In the genomic region with DNA sequence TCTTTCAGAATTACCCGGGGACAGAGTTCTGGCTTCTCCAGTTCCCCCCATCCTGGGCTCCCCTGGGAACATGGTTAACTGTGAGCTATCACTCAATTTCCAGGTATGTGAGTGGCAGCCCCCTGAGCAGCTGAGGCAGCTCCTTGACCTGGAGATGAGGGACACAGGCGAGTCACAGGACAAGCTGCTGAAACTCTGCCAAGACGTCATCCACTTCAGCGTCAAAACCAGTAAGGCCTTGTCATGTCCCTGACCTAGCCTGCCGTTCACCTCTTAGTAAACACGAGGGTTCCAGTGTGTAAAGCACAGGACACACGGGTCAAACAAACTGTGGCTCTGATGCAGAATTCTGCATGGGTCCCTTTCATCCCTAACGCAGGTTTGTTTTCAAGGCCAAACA, we compare ENCODE assay signal across 24 mouse cellular contexts. TPM values are rescaled to one million over a fixed set of nuclear protein-coding genes. Genes with fewer than 3 reads are reported as not detected.
A peak's percentile ranks its signal among the peaks of the same experiment; 100 is the strongest.
DNase-seq lines count a peak whose midpoint lies in the region; ATAC-seq lines count a peak whose summit lies in the region.
"Had no signal": no experiment of that assay in that cellular context is flagged by ENCODE, and none has a peak within 500 bp of the region (broad histone marks: within the 10 kb centered on the region; RNA-seq: fewer than 3 reads in every experiment).

No protein-coding gene starts in this region.

- H3K36me3 ChIP-seq in midbrain, embryonic 14.5 days (ENCODE audit: control insufficient read depth, insufficient read depth, low read length): no peaks in the 10 kb centered on the region
- H3K36me3 ChIP-seq in hindbrain, embryonic 13.5 days: no peaks in the 10 kb centered on the region
- H3K36me3 ChIP-seq: embryonic facial prominence, embryonic 13.5 days; forebrain, embryonic 12.5 days; forebrain, embryonic 15.5 days; heart, embryonic 13.5 days; hindbrain, embryonic 15.5 days had no signal

- H3K4me1 ChIP-seq in midbrain, embryonic 14.5 days (ENCODE audit: control insufficient read depth, insufficient read depth, low read length): peaks cover 11% of the 10 kb centered on the region
- H3K4me1 ChIP-seq in hindbrain, embryonic 13.5 days (replicated peaks): peaks cover 25% of the 10 kb centered on the region

- ATAC-seq in midbrain, embryonic 14.5 days (ENCODE audit: low FRiP score, low TSS enrichment): no peak
- ATAC-seq in hindbrain, embryonic 13.5 days (ENCODE audit: low FRiP score): no peak
- ATAC-seq: activated CD4-positive, CD25-positive, alpha-beta regulatory T cell, adult 4 months; forebrain, embryonic 15.5 days; intestine, postnatal 0 days had no signal

- no peak overlapping the region for H3K9ac ChIP-seq in midbrain, embryonic 14.5 days (replicated peaks; ENCODE audit: low read length)
- H3K9ac ChIP-seq in hindbrain, embryonic 13.5 days: no peak overlapping the region
- H3K9ac ChIP-seq: embryonic facial prominence, embryonic 13.5 days; forebrain, embryonic 12.5 days; forebrain, embryonic 15.5 days; heart, embryonic 13.5 days; hindbrain, embryonic 15.5 days had no signal

- no peaks in the 10 kb centered on the region for H3K27me3 ChIP-seq in midbrain, embryonic 14.5 days (ENCODE audit: control insufficient read depth, insufficient read depth, low read length)
- H3K27me3 ChIP-seq in hindbrain, embryonic 13.5 days: no peaks in the 10 kb centered on the region
- H3K27me3 ChIP-seq: embryonic facial prominence, embryonic 13.5 days; forebrain, embryonic 12.5 days; forebrain, embryonic 15.5 days; heart, embryonic 13.5 days; hindbrain, embryonic 15.5 days had no signal

- WGBS in midbrain, embryonic 14.5 days: 77% methylated on average over 8 of the region's 8 CpGs
- 70% methylated on average over 8 of the region's 8 CpGs for WGBS in hindbrain, embryonic 13.5 days

- no peak overlapping the region for H3K27ac ChIP-seq in midbrain, embryonic 14.5 days (replicated peaks; ENCODE audit: low read depth, low read length)
- H3K27ac ChIP-seq in hindbrain, embryonic 13.5 days: no peak overlapping the region
- H3K27ac ChIP-seq: embryonic facial prominence, embryonic 13.5 days; forebrain, embryonic 12.5 days; forebrain, embryonic 15.5 days; heart, embryonic 13.5 days; hindbrain, embryonic 15.5 days had no signal

- DNase-seq in adrenal gland, adult (ENCODE audit: inconsistent age in 2 of 2, low spot score in 1 of 2): peak; percentile 75 to 91
- DNase-seq in adrenal gland, postnatal 4 days (ENCODE audit: low spot score in 2 of 2): no peak
- DNase-seq in heart, postnatal 4 days: peak; percentile 13
- no peak for DNase-seq in heart, adult 11 months
- DNase-seq in adrenal gland, adult 2 months: peak; percentile 83
- DNase-seq in adrenal gland, postnatal 14 days: peak; percentile 63
- no peak for DNase-seq in midbrain, embryonic 14.5 days
- DNase-seq: cerebellum, adult 11 months; cerebellum, adult 2 months; cerebellum, adult 9-11 months; cerebellum, postnatal 25 days; gastrocnemius, postnatal 36 days; heart, postnatal 36 days; kidney, adult 2 months had no signal

- no peak overlapping the region for H3K4me2 ChIP-seq in midbrain, embryonic 14.5 days (ENCODE audit: low read length)
- no peak overlapping the region for H3K4me2 ChIP-seq in hindbrain, embryonic 13.5 days
- H3K4me2 ChIP-seq: embryonic facial prominence, embryonic 13.5 days; forebrain, embryonic 12.5 days; forebrain, embryonic 15.5 days; heart, embryonic 13.5 days; hindbrain, embryonic 15.5 days had no signal

- no peak overlapping the region for H3K4me3 ChIP-seq in midbrain, embryonic 14.5 days (replicated peaks; ENCODE audit: low read depth, low read length)
- no peak overlapping the region for H3K4me3 ChIP-seq in hindbrain, embryonic 13.5 days
- H3K4me3 ChIP-seq: embryonic facial prominence, embryonic 13.5 days; erythroblast, embryonic 14.5 days; forebrain, embryonic 12.5 days; forebrain, embryonic 15.5 days; heart, embryonic 13.5 days; hindbrain, embryonic 15.5 days had no signal

- H3K9me3 ChIP-seq in midbrain, embryonic 14.5 days (ENCODE audit: control insufficient read depth, low read length): no peaks in the 10 kb centered on the region
- H3K9me3 ChIP-seq in hindbrain, embryonic 13.5 days: no peaks in the 10 kb centered on the region
- H3K9me3 ChIP-seq: embryonic facial prominence, embryonic 13.5 days; forebrain, embryonic 12.5 days; forebrain, embryonic 15.5 days; heart, embryonic 13.5 days; hindbrain, embryonic 15.5 days had no signal

RNA-seq across cellular contexts. Expression of a gene that starts 31.9 kb away (rescaled TPM):
- total RNA-seq in adrenal gland, postnatal 4 days (2021): under 1 TPM; 0.45 to 0.82 TPM
- 1 to 10 TPM; 1.0 to 1.2 TPM for total RNA-seq in heart, postnatal 4 days (2021)
- under 1 TPM in 1 of 2 experiments, not detected in 1; 0.29 TPM for total RNA-seq in adrenal gland, adult 2 months (2021)
- 0.02 TPM in 1 of 2 replicates, not detected in the other for polyA plus RNA-seq in adrenal gland, adult 2 months (2012; rRNA removed)
- 0.11 TPM in 1 of 2 replicates, not detected in the other for total RNA-seq in adrenal gland, postnatal 14 days (2021)
- 0.13 and 0.32 TPM in 2 replicates for polyA plus RNA-seq in midbrain, embryonic 14.5 days (2014; fragmentation: Nextera tagmentation; extraction: Ambion mirVana)
- polyA plus RNA-seq in hindbrain, embryonic 13.5 days (2015; fragmentation: Nextera tagmentation; extraction: Ambion mirVana): 0.35 and 0.48 TPM in 2 replicates
- total RNA-seq: ES-E14; heart, postnatal 36 days had no signal
- polyA plus RNA-seq: erythroblast, embryonic 14.5 days; kidney, adult 2 months had no signal

Comparison
In these comparisons a context has a peak if more than half of its experiments do, and no peak if none do; other contexts are left out.
1. DNase-seq: peak in adrenal gland, adult (2 of 2), heart, postnatal 4 days (single experiment), adrenal gland, adult 2 months (single experiment) and adrenal gland, postnatal 14 days (single experiment); none in adrenal gland, postnatal 4 days (0 of 2), heart, adult 11 months (single experiment) and midbrain, embryonic 14.5 days (single experiment).